Mouse (Mus musculus): ENCODE data around the gene Atp6v1c2. TPM values are rescaled to one million over a fixed set of nuclear protein-coding genes. Genes with fewer than 3 reads are reported as not detected.

Atp6v1c2 gene
- 0.79 and 0.80 TPM in 2 replicates for polyA plus RNA-seq (2015; fragmentation: Nextera tagmentation; extraction: Ambion mirVana)

GRCm38 (mm10) chr12:17329259-17329658, at the start of gene Atp6v1c2:
Atp6v1c2 (minus strand) TSS chr12:17329359.

DNA sequence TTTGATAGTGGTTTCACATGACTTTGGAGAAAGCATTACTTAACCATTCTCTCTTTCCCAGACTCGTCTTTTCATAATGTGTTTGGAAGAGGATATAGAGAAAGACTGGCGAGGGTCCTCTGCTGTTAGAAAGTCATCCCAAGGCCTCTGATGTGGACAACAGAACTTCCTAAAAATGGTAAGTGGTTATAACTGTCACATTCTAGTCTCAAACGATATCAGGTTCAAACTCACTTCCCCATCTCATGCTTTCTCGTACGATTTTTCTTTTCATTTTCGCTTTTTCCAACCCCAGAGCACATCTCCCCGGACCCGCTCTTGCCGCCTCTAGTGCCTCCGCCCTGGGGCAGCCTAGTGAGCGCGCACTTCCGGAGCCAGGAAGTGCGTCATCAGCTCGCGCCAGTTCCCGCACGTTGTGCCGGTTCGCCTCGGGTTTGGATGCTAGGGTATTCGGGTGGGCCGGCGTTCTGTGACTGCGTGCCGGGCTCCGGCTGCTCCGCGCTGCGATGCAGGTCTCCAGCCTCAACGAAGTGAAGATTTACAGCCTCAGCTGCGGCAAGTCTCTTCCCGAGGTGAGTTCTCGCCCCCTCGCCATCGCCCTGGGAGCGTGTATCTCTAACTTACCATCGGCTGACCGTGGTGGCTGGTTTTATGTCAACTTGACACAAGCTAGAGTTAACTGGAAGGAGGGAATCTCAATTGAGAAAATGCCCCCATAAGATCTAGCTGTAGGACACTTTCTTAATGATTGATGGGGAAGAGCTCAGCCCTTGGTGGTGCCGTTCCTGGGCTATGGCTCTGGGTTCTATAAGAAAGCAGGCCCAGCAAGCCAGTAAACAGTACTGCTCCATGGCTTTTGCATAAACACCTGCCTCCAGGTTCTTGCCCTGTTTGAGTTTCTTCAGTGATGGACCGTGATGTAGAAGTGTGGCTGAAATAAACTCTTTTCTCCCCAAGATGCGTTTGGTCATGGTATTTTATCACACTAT, 19.2 kb upstream of the Atp6v1c2 start, which contains the start of gene Nol10:
Gene Nol10 (plus strand): TSS at position 411 of the 989 bp plus-strand sequence.

GRCm38 (mm10) chr12:17265971-17266672, 63.0 kb downstream of the Atp6v1c2 start, which contains the start of gene Pdia6:
Pdia6 (plus strand) TSS chr12:17266545.

Small RNA genes within 50 kb of the gene (microRNA-seq; reads per million reads assigned to microRNA genes)
- 6.3 reads per million, percentile 10 among the genes with 10 or more reads in this experiment for gene Mir3066 (ENCODE audit: borderline replicate concordance, insufficient number of aligned reads)

Other genes starting within 250 kb of the Atp6v1c2 start
- gene Kcnf1, start 152.5 kb downstream of the Atp6v1c2 start, polyA plus RNA-seq (2015; fragmentation: Nextera tagmentation; extraction: Ambion mirVana), result 0.03 and 0.24 TPM in 2 replicates
- 264 and 301 TPM in 2 replicates for gene Pdia6, start 62.8 kb downstream of the Atp6v1c2 start, polyA plus RNA-seq (2015; fragmentation: Nextera tagmentation; extraction: Ambion mirVana)
- gene Nol10, start 19.1 kb upstream of the Atp6v1c2 start, polyA plus RNA-seq (2015; fragmentation: Nextera tagmentation; extraction: Ambion mirVana), result 7.3 and 9.7 TPM in 2 replicates
- 86.9 and 132 TPM in 2 replicates for gene Odc1, start 215.4 kb upstream of the Atp6v1c2 start, polyA plus RNA-seq (2015; fragmentation: Nextera tagmentation; extraction: Ambion mirVana)